Mouse (Mus musculus) spleen, adult 2 months (tissue): ENCODE measurements around the gene Lrmda. TPM values are rescaled to one million over a fixed set of nuclear protein-coding genes. Genes with fewer than 3 reads are reported as not detected.

ENCODE experiments used
- DNase-seq, 2 experiments: peaks; one replicate each; pipeline versions ENCODE4 v3.0.0 to v3.0.0-alpha.2; 2012 to 2021; ENCODE audit warnings: low spot score in 2 of 2, low read depth in 1 of 2
- H3K27ac ChIP-seq: fragments of 200-500 bp; 2 replicates; pipeline ENCODE4 v1.5.1; 2012; ENCODE audit warnings: low read length, inconsistent platforms; ENCODE audit not compliant: insufficient read depth
- H3K27me3 ChIP-seq: fragments of 200-500 bp; 2 replicates; pipeline ENCODE4 v1.6.1; 2012; ENCODE audit warnings: mild to moderate bottlenecking, moderate library complexity, low read length, inconsistent platforms; ENCODE audit not compliant: control insufficient read depth, insufficient read depth
- H3K36me3 ChIP-seq: fragments of 200-500 bp; 2 replicates; pipeline ENCODE4 v1.6.1; 2012; ENCODE audit warnings: mild to moderate bottlenecking, low read length, inconsistent platforms; ENCODE audit not compliant: control insufficient read depth, insufficient read depth
- H3K4me1 ChIP-seq: fragments of 200-500 bp; 2 replicates; pipeline ENCODE4 v1.6.1; 2011; ENCODE audit warnings: inconsistent platforms; ENCODE audit not compliant: control insufficient read depth, insufficient read depth, insufficient read length
- H3K4me3 ChIP-seq: fragments of 200-500 bp; 2 replicates; pipeline ENCODE4 v1.5.1; 2011; ENCODE audit warnings: mild to moderate bottlenecking, inconsistent platforms; ENCODE audit not compliant: insufficient read depth, insufficient read length; ENCODE audit errors: extremely low read depth
- CTCF ChIP-seq: fragments of 200-500 bp; IDR thresholded peaks from 2 replicates; pipeline ENCODE4 v1.5.1; 2011; ENCODE audit warnings: mild to moderate bottlenecking, inconsistent platforms; ENCODE audit not compliant: insufficient read depth, insufficient read length, insufficient replicate concordance; ENCODE audit errors: extremely low read depth
- POLR2A ChIP-seq: fragments of 200-500 bp; IDR thresholded peaks from 2 replicates; pipeline ENCODE4 v1.6.1; 2011; ENCODE audit warnings: low read depth, low read length, inconsistent platforms
- WGBS: fragments of 180-500 bp; shearing (Covaris S2); methylation state at CpG from one replicate; pipeline ENCODE4 v1.1.7; 2018; 5-methylcytosine and 5-hydroxymethylcytosine counted together
- polyA plus RNA-seq: library from polyadenylated mRNA; depleted of rRNA; stranded (reverse); fragments of >200 nt; gene quantifications from 2 replicates; pipeline ENCODE4 v1.2.3, GENCODE M21; 2012

Lrmda gene
- polyA plus RNA-seq, 1 experiment: 0.37 TPM

DNA sequence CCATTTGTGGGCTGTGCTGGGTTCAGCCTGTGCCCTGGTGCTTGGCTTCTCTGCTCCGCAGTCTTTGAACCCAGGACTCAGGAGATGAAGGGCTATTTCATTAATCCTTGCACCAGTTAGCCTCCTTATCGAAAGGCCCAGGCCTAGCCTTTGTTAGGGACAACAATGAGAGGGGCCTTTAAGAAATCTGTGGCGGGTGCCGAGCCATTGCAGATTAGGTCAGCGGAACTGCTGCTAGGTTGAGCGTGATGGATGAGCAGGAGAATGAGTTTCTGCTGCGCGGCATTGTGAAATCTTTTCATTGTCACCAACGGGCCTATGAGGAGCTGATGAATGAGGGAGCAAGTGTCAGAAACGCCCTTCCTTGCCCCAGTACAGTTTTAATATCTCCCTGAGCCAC, 475.4 kb downstream of the Lrmda start:
- TF ChIP-seq CTCF (no peak), POLR2A (no peak)
- Histone ChIP-seq H3K27ac (no peak overlapping the region), H3K4me1 (no peaks in the 10 kb centered on the region), H3K4me3 (no peak overlapping the region), H3K27me3 (no peaks in the 10 kb centered on the region), H3K36me3 (no peaks in the 10 kb centered on the region)
- no peak for DNase-seq
- WGBS: 81% methylated on average over 10 of the region's 10 CpGs

DNA sequence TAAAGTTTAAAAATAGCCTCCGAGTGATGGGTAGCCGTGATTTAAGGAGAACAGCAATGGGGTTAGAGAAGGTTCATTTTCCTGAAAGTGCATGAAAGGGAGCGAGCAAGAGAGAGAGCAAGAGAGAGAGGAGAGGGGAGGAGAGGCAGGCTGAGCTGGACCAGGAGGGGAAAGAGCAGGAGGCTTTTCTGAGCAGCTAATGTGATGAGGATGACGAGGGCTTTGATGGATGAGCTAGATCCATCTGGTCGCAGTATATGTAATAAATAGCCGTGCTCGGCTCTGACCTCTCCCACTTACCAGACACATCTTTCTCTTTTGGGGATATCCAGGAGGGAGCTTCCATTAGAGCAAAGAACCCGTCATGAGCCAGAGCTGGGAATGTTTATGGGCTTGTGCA, 475.8 kb downstream of the Lrmda start:
- H3K27ac ChIP-seq: no peak overlapping the region
- H3K36me3 ChIP-seq: no peaks in the 10 kb centered on the region
- 86% methylated on average over 8 of the region's 8 CpGs for WGBS
- no peaks in the 10 kb centered on the region for H3K4me1 ChIP-seq
- TF ChIP-seq CTCF: no peak
- no peak for TF ChIP-seq POLR2A
- no peak for DNase-seq
- no peaks in the 10 kb centered on the region for H3K27me3 ChIP-seq
- no peak overlapping the region for H3K4me3 ChIP-seq

DNA sequence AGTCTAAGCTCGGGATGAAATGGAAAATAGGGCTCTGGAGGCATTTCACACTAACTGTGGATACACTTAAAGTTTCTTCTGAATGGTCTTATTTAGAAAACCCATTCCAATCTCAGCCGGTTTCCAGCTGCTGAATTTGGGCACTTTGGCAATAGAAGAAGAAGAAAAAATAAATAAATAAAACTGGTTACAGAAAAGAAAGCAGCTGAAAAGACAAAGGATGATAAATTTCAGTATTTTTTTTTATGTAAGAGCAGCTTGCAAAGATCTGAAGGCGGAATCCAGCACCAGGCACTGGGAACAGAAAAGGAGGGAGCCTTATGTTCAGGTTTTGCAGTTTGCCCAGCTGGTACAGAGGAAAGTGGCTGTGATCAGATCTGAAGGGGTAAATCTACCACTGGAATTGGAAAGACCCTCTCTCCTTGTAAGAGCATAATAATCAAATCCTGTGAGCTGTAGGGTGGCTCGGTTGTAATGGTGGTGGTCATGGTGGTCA, 478.2 kb downstream of the Lrmda start:
- no peak for DNase-seq
- Histone ChIP-seq H3K27me3 (no peaks in the 10 kb centered on the region), H3K36me3 (no peaks in the 10 kb centered on the region), H3K4me3 (no peak overlapping the region), H3K27ac (no peak overlapping the region), H3K4me1 (no peaks in the 10 kb centered on the region)
- 82% methylated on average over 4 of the region's 4 CpGs for WGBS
- TF ChIP-seq POLR2A (no peak), CTCF (no peak)

DNA sequence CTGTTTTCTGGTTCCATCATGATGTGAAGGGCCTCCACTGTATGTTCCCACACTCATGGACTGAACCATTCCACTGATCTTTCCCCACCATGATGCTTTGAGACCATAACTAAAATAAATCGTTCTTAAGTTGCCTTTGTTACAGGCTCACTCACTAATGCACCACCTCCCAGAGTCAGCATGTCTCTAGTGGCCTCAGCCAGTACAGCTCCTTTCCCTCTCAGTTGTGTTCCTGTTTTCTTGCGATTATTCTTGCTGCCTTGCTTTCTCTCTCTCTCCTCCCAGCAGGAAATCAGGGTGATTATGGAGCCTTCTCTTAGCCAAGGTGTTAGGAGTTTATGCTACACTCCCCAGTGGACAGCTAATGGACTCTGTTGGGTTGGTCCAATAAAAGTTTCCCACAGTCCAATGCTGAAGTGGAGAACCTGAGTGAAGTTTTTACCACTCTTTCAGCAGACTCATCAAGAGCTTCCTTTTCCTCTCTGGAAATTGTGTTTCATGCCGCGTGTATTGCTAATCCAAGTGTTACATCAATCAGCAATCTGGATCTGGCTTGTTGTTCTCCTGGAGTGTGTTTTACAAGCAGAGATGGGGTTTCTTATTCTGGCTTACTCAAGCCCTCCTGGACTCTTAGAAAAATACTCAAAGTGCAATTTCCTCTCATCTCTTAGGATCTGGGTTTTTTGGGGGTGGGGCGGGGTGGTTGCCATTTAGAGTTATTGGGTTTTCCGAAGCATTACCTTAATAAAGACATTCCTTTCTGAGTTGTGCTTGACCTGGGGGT, 490.4 kb downstream of the Lrmda start:
- no peaks in the 10 kb centered on the region for H3K4me1 ChIP-seq
- no peaks in the 10 kb centered on the region for H3K36me3 ChIP-seq
- H3K27me3 ChIP-seq: no peaks in the 10 kb centered on the region
- TF ChIP-seq CTCF: no peak
- TF ChIP-seq POLR2A: no peak
- 70% methylated on average over 6 of the region's 6 CpGs for WGBS
- no peak overlapping the region for H3K27ac ChIP-seq
- no peak overlapping the region for H3K4me3 ChIP-seq
- DNase-seq: no peak

DNA sequence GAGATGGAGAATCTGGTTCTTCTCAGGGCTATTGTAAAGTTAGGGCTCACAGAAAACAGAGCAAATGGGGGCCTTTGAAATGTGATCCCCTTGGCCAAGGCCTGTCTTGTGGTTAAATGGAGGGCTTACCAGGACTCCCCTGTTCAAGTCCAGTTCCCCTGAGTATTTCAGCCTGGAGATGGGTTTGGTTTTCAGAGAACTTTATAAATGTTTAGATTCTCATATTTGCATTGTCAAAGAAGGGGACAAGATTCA, 490.9 kb downstream of the Lrmda start:
- Histone ChIP-seq H3K36me3 (no peaks in the 10 kb centered on the region), H3K27ac (no peak overlapping the region), H3K4me1 (no peaks in the 10 kb centered on the region), H3K4me3 (no peak overlapping the region), H3K27me3 (no peaks in the 10 kb centered on the region)
- DNase-seq: no peak
- TF ChIP-seq POLR2A (no peak), CTCF (no peak)

DNA sequence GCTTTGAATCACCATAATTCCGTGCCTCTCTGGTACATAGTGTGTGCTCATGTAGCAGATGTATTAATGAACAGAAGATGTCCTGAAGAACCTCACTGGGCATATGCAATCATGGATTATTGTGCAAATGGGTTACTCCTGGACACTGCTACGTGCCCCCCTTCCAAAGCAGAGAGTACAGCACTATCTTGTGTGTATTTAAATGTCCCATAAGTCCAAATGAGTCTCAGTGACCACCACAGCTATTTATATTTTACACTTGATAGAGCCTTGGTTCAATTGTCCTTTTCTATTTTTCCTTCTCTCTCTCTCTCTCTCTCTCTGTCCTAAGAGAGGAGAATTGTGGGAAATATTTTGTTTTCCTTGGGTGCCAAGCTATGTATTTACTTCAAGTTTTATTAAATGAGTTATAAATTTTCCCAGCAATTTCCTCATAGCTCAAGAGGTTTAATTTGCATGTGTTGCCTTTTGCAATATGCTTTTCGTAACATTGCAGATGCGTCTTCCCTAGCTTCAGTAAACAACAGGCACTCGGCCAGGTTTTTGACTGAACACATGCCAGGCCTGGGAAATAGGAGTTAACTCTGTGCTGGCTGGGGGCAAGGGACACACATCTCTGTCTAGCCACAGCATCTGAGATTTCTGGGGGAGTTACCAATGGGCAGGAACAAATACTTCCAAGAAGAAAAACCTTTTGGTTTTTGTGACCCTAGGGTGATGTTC, 495.0 kb downstream of the Lrmda start:
- TF ChIP-seq CTCF (no peak), POLR2A (no peak)
- Histone ChIP-seq H3K4me3 (no peak overlapping the region), H3K27me3 (no peaks in the 10 kb centered on the region), H3K36me3 (no peaks in the 10 kb centered on the region), H3K4me1 (no peaks in the 10 kb centered on the region), H3K27ac (no peak overlapping the region)
- WGBS: 80% methylated on average over 5 of the region's 5 CpGs
- no peak for DNase-seq

DNA sequence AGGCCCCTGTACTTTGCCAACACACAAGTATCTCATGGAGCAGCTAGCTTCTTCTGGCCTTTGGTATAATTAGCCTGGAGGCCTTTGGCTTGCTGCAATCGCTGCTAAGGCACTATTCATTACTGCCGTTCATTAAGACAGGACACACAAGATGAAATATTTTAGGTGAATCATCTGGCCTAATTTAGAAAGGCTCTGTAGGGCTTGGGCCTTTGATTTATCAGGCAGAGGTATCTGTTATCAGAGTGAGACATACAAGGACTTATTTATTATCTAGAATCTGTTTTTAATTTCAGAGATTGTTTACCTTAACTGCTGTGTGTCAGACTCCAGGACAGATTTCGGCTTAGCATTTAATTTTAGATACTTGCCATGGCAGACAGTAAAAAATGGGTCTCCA, 511.2 kb downstream of the Lrmda start:
- Histone ChIP-seq H3K4me3 (no peak overlapping the region), H3K4me1 (no peaks in the 10 kb centered on the region), H3K36me3 (no peaks in the 10 kb centered on the region), H3K27me3 (no peaks in the 10 kb centered on the region), H3K27ac (no peak overlapping the region)
- TF ChIP-seq CTCF (no peak), POLR2A (no peak)
- WGBS: 87% methylated on average over 3 of the region's 3 CpGs
- no peak for DNase-seq
